Mouse (Mus musculus): Measurements from ENCODE around the gene Abhd2.
A peak's percentile ranks its signal among the peaks of the same experiment; 100 is the strongest.

The Abhd2 gene

DNA sequence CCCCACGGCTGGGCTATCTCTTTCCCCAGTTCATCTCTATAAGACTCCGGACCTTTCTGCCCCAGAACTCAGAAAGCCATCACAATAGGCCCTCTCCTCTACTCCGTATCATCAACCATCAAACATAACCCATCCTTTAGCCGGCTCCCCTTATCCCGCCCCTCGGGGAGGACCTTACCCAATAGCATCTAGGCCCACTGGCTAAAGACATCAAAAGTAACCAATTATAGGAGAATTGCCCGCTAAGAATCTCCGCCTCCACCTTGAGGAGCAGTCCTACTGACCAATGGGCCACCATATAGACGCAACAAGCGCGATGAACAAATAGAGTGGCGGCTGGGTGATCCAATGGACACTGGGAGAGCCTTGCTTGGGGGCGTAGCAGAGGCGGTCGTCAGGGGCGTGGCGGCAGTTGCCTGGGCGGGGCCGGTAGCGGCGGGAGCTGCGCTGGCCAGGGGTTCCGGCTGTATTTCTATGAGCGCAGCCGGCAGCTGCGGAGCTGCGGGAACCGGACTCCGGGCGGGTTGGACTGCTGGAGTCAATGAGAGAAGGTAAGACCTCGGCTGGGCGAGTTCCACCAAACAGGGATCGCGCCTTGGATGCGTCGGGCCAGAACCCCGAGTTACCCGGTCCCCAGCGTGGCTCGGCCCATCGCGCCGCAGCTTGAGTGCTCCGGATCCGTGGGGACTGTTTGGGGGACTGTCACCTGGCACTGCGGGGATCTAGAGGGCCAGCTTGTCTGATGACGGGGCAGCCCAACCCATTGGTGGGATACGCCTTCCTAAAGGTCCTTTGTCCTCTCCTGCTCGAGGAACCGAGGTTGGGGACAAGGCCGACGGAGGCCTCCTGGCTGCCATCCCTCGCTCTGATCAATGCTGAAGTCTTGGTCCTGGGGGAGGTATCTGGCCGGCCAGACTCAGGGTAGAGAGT lies at the start of gene Abhd2:
Abhd2 (plus strand) TSS at position 411 of the 930 bp plus-strand sequence.
- DNase-seq (ENCODE audit: low spot score in 2 of 2): peak; percentile 100

- no peak for DNase-seq (ENCODE audit: low spot score in 2 of 2)
Measured at GRCm38 (mm10) chr7:79225477-79225876, 47.5 kb upstream of the Abhd2 start.

GRCm38 (mm10) chr7:79226172-79226571 lies 46.8 kb upstream of the Abhd2 start:
- no peak for DNase-seq (ENCODE audit: low spot score in 2 of 2)

- no peak for DNase-seq (ENCODE audit: low spot score in 2 of 2)
Measured at GRCm38 (mm10) chr7:79226834-79227486, 46.0 kb upstream of the Abhd2 start.

DNA sequence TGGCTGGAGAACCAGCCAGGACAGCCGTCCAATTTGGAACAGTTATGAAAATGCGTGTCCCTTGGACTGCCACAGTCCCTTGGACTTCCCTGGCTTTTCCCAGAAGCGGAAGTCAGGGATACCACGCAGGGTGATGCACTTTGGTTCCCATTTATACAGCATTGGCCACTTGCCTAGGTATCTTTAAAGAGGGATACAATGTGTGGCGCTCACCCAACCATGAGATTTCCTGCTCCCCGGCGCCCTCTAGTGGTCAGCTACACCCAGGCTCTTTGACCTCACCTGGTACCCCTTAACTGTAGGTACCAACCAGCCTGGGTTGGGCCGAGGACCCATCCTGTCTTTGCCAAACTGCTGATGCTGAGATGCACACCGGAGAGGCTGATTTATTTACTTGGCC lies 44.5 kb upstream of the Abhd2 start:
- DNase-seq (ENCODE audit: low spot score in 2 of 2): peak; percentile 79 to 89

- no peak for DNase-seq (ENCODE audit: low spot score in 2 of 2)
Measured at GRCm38 (mm10) chr7:79231577-79231976, 41.4 kb upstream of the Abhd2 start.

GRCm38 (mm10) chr7:79232048-79232447 lies 41.0 kb upstream of the Abhd2 start:
- no peak for DNase-seq (ENCODE audit: low spot score in 2 of 2)

DNA sequence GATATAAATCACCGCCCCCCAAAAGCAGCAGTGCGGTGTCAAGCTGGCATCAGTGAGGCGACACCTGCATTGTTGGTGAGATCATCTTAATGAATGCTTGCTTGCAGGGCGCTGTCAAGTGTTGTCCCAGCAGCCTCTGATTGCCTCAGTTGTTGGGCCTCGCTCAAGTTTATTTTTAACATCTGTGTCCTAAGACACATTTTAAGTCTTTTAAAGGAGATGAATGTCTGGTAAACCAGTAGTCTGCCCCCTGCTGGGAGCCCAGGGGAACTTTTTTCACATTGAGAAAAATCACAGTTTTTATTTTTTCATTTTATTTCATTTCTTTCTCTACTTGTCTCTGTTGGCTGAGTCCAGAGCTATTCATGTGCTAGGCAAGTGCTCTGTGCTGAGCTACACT lies 34.3 kb upstream of the Abhd2 start:
- DNase-seq (ENCODE audit: low spot score in 2 of 2): peak in 1 of 2 experiments; percentile 45

DNA sequence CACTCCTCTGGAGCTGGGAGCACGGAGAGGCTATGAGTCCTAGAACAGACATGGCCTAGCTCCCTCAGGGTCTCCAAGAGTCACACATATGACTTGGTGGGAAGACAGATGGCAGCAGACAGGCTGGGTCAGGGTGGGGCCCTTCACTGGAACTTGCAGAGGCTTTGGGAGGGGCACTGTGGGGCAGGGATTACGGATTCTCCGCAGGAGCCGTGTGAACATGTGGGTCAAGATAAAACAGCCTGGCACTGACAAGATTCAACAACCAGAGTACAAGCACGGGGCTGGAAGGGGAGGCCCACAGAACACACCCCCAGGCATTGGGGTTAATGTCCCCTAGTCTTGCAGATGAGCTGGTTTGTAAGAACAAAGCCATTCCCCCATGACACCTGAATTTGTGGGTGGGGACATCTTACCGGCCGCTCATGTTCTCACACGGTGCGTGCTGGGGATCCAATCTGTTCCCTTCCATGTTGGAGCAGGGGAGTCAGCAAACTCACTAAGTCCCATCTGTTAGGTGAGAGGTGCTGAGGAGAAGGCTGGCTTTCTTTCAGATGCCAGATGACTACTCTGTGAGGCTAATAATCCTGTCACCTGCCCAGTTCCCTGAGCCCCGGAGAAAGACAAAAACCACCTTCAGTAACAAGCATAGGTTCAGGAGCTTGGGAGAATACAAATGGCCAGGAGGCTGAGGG lies 30.9 kb upstream of the Abhd2 start:
- no peak for DNase-seq (ENCODE audit: low spot score in 2 of 2)

GRCm38 (mm10) chr7:79243236-79243635 lies 29.8 kb upstream of the Abhd2 start:
- no peak for DNase-seq (ENCODE audit: low spot score in 2 of 2)

GRCm38 (mm10) chr7:79246039-79246670 lies 26.8 kb upstream of the Abhd2 start:
- DNase-seq (ENCODE audit: low spot score in 2 of 2): peak; percentile 17 to 71

GRCm38 (mm10) chr7:79247408-79247807 lies 25.6 kb upstream of the Abhd2 start:
- DNase-seq (ENCODE audit: low spot score in 2 of 2): no peak

GRCm38 (mm10) chr7:79247881-79248389 lies 25.1 kb upstream of the Abhd2 start:
- DNase-seq (ENCODE audit: low spot score in 2 of 2): no peak

- DNase-seq (ENCODE audit: low spot score in 2 of 2): no peak
Measured at GRCm38 (mm10) chr7:79249581-79249980, 23.4 kb upstream of the Abhd2 start.

- no peak for DNase-seq (ENCODE audit: low spot score in 2 of 2)
Measured at GRCm38 (mm10) chr7:79254248-79254888, 18.6 kb upstream of the Abhd2 start.

DNA sequence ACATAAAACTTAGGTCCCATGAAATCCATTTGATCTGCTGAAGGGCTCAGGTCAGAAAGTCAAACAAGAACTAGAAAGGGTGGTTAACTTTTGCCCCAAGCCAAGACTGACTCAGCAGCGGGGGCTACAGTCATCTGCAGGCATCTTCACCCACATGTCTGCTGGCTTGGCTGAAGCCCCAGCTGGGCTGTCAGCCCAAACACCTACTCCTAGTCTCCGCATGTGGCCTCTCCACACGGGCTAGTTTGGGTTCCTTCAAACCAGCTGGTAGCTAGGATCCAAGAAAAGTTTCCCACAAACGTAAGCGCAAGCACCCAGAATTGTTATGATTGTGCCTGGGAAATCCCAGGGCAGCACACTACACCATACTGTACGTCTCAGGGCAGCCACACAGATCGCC lies 17.6 kb upstream of the Abhd2 start:
- DNase-seq (ENCODE audit: low spot score in 2 of 2): no peak

DNA sequence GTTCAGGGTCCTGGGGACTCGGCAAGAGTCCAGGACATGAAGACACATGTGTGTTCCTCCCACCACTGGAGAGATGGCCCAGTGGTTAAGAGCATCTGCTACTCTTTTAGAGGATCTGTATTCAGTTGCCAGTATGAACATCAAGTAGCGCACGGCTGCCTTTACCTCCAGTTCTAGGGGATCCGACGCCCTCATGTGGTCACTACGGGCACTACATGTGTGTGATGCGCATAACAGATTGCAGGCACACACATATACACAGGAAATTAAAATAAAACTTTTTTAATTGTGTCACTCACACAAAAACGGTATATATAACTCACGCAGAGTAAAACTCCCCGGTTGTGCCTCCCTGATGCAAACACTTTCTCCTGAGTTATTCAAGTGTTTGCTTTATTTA lies 17.2 kb upstream of the Abhd2 start:
- no peak for DNase-seq (ENCODE audit: low spot score in 2 of 2)

DNA sequence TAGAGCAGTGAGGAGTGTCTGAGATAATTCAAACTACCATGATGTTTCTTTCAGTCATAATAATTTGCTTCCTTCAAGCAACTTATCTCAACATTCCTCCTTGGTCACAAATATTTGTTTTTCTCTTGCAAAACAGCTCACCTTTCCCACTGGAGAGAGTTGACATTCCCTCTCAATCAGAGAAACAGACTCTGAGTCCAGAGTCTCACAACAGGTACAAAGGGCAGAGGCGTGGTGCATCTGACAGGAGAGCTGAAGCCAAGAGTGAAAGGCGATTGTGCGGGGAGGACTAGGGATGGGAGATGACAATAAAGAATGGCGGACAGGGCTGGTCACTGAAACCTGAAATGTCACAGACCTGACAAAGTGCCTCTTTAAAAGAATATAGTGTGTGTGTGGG lies 16.3 kb upstream of the Abhd2 start:
- DNase-seq (ENCODE audit: low spot score in 2 of 2): no peak

GRCm38 (mm10) chr7:79258981-79259542 lies 13.9 kb upstream of the Abhd2 start:
- no peak for DNase-seq (ENCODE audit: low spot score in 2 of 2)

GRCm38 (mm10) chr7:79262478-79262877 lies 10.5 kb upstream of the Abhd2 start:
- DNase-seq (ENCODE audit: low spot score in 2 of 2): no peak

- DNase-seq (ENCODE audit: low spot score in 2 of 2): no peak
Measured at GRCm38 (mm10) chr7:79263776-79264175, 9.2 kb upstream of the Abhd2 start.
